Mouse (Mus musculus): ENCODE measurements around the gene Brinp1. TPM values are rescaled to one million over a fixed set of nuclear protein-coding genes. Genes with fewer than 3 reads are reported as not detected.

Gene Brinp1
- total RNA-seq (2014; rRNA removed) = 108 and 116 TPM in 2 replicates
- polyA plus RNA-seq (2015; fragmentation: Nextera tagmentation; extraction: Ambion mirVana) = 76.3 and 80.1 TPM in 2 replicates

GRCm38 (mm10) chr4:68954322-68954901, at the start of gene Brinp1:
Brinp1 (minus strand) TSS chr4:68954397.
- Histone ChIP-seq H3K9ac (replicated peaks; ENCODE audit: low read length, poor library complexity, severe bottlenecking) (peak within 1 kb of the TSS; percentile 80), H3K36me3 (ENCODE audit: insufficient read depth, low read length) (no peaks in the 10 kb centered on the region), H3K4me2 (ENCODE audit: low read depth, low read length, poor library complexity, severe bottlenecking) (peak within 1 kb of the TSS; percentile 70), H3K4me1 (ENCODE audit: insufficient read depth, low read length) (no peaks in the 10 kb centered on the region), H3K4me3 (ENCODE audit: low read depth, low read length) (peak within 1 kb of the TSS; percentile 73), H3K27ac (ENCODE audit: low read depth, low read length) (peak within 1 kb of the TSS; percentile 82), H3K27me3 (ENCODE audit: insufficient read depth, low read length) (no peaks in the 10 kb centered on the region), H3K9me3 (ENCODE audit: low read length) (no peaks in the 10 kb centered on the region)
- ATAC-seq (ENCODE audit: low FRiP score) = peak; percentile 90
- under 1% methylated on average over 32 of the region's 33 CpGs for WGBS
- peak; percentile 27 for TF ChIP-seq CTCF (IDR thresholded peaks at IDR 0.05)
- peak; percentile 91 for DNase-seq (ENCODE audit: low spot score)

- WGBS = 82% methylated on average over 2 of the region's 2 CpGs
Measured at GRCm38 (mm10) chr4:68957265-68957664, 3.1 kb upstream of the Brinp1 start.

GRCm38 (mm10) chr4:68955621-68956020, 1.4 kb upstream of the Brinp1 start:
- peak overlapping the region; percentile 73; the same call in 1 of the 2 replicates for H3K4me3 ChIP-seq (ENCODE audit: low read depth, low read length)
- DNase-seq (ENCODE audit: low spot score) (no peak), ATAC-seq (ENCODE audit: low FRiP score) (no peak)
- H3K36me3 ChIP-seq (ENCODE audit: insufficient read depth, low read length) = no peaks in the 10 kb centered on the region
- H3K27ac ChIP-seq (ENCODE audit: low read depth, low read length) = no peak overlapping the region
- H3K27me3 ChIP-seq (ENCODE audit: insufficient read depth, low read length) = no peaks in the 10 kb centered on the region
- peak overlapping the region; percentile 70 for H3K4me2 ChIP-seq (ENCODE audit: low read depth, low read length, poor library complexity, severe bottlenecking)
- TF ChIP-seq CTCF (IDR thresholded peaks at IDR 0.05) = no peak
- 11% methylated on average over 4 of the region's 4 CpGs for WGBS
- H3K9me3 ChIP-seq (ENCODE audit: low read length) = no peaks in the 10 kb centered on the region
- H3K4me1 ChIP-seq (ENCODE audit: insufficient read depth, low read length) = no peaks in the 10 kb centered on the region
- H3K9ac ChIP-seq (replicated peaks; ENCODE audit: low read length, poor library complexity, severe bottlenecking) = no peak overlapping the region

More at GRCm38 (mm10) chr4:68957265-68957664, 3.1 kb upstream of the Brinp1 start:
- no peak overlapping the region for H3K4me3 ChIP-seq (ENCODE audit: low read depth, low read length)
- ATAC-seq (ENCODE audit: low FRiP score) = no peak
- TF ChIP-seq CTCF (IDR thresholded peaks at IDR 0.05) = no peak
- DNase-seq (ENCODE audit: low spot score) = no peak
- no peak overlapping the region for H3K27ac ChIP-seq (ENCODE audit: low read depth, low read length)
- no peaks in the 10 kb centered on the region for H3K27me3 ChIP-seq (ENCODE audit: insufficient read depth, low read length)
- no peak overlapping the region for H3K9ac ChIP-seq (replicated peaks; ENCODE audit: low read length, poor library complexity, severe bottlenecking)
- H3K4me2 ChIP-seq (ENCODE audit: low read depth, low read length, poor library complexity, severe bottlenecking) = no peak overlapping the region
- H3K36me3 ChIP-seq (ENCODE audit: insufficient read depth, low read length) = no peaks in the 10 kb centered on the region
- H3K9me3 ChIP-seq (ENCODE audit: low read length) = no peaks in the 10 kb centered on the region
- no peaks in the 10 kb centered on the region for H3K4me1 ChIP-seq (ENCODE audit: insufficient read depth, low read length)

- H3K27ac ChIP-seq (ENCODE audit: low read depth, low read length) = peak overlapping the region; percentile 82
- TF ChIP-seq CTCF (IDR thresholded peaks at IDR 0.05) = no peak
- H3K36me3 ChIP-seq (ENCODE audit: insufficient read depth, low read length) = no peaks in the 10 kb centered on the region
- H3K9me3 ChIP-seq (ENCODE audit: low read length) = no peaks in the 10 kb centered on the region
- ATAC-seq (ENCODE audit: low FRiP score) (peak; percentile 38), DNase-seq (ENCODE audit: low spot score) (peak; percentile 60)
- H3K4me3 ChIP-seq (ENCODE audit: low read depth, low read length) = peak overlapping the region; percentile 73
- peak overlapping the region; percentile 70 for H3K4me2 ChIP-seq (ENCODE audit: low read depth, low read length, poor library complexity, severe bottlenecking)
- H3K9ac ChIP-seq (replicated peaks; ENCODE audit: low read length, poor library complexity, severe bottlenecking) = peak overlapping the region; percentile 80
- no peaks in the 10 kb centered on the region for H3K27me3 ChIP-seq (ENCODE audit: insufficient read depth, low read length)
- no peaks in the 10 kb centered on the region for H3K4me1 ChIP-seq (ENCODE audit: insufficient read depth, low read length)
- WGBS = under 1% methylated on average over 40 of the region's 40 CpGs
Measured at GRCm38 (mm10) chr4:68953667-68954321, 403 bp downstream of the Brinp1 start.

GRCm38 (mm10) chr4:68953131-68953551, 1.1 kb downstream of the Brinp1 start:
- ATAC-seq (ENCODE audit: low FRiP score) (0 out of 2 replicates have a peak, but pooled peaks have one; percentile 1), DNase-seq (ENCODE audit: low spot score) (peak; percentile 47)
- H3K9me3 ChIP-seq (ENCODE audit: low read length) = no peaks in the 10 kb centered on the region
- H3K27me3 ChIP-seq (ENCODE audit: insufficient read depth, low read length) = no peaks in the 10 kb centered on the region
- H3K4me1 ChIP-seq (ENCODE audit: insufficient read depth, low read length) = no peaks in the 10 kb centered on the region
- peak overlapping the region; percentile 82; the same call in 1 of the 2 replicates for H3K27ac ChIP-seq (ENCODE audit: low read depth, low read length)
- peak overlapping the region; percentile 73 for H3K4me3 ChIP-seq (ENCODE audit: low read depth, low read length)
- H3K4me2 ChIP-seq (ENCODE audit: low read depth, low read length, poor library complexity, severe bottlenecking) = peak overlapping the region; percentile 70
- whole genome bisulfite sequencing = 5% methylated on average over 8 of the region's 8 CpGs
- no peak for TF ChIP-seq CTCF (IDR thresholded peaks at IDR 0.05)
- peak overlapping the region; percentile 80 for H3K9ac ChIP-seq (replicated peaks; ENCODE audit: low read length, poor library complexity, severe bottlenecking)
- no peaks in the 10 kb centered on the region for H3K36me3 ChIP-seq (ENCODE audit: insufficient read depth, low read length)

GRCm38 (mm10) chr4:68950556-68950955, 3.6 kb downstream of the Brinp1 start:
- Histone ChIP-seq H3K9ac (replicated peaks; ENCODE audit: low read length, poor library complexity, severe bottlenecking) (no peak overlapping the region), H3K4me3 (ENCODE audit: low read depth, low read length) (no peak overlapping the region), H3K9me3 (ENCODE audit: low read length) (no peaks in the 10 kb centered on the region), H3K36me3 (ENCODE audit: insufficient read depth, low read length) (no peaks in the 10 kb centered on the region), H3K4me1 (ENCODE audit: insufficient read depth, low read length) (no peaks in the 10 kb centered on the region), H3K27ac (ENCODE audit: low read depth, low read length) (no peak overlapping the region), H3K4me2 (ENCODE audit: low read depth, low read length, poor library complexity, severe bottlenecking) (peak overlapping the region; percentile 38), H3K27me3 (ENCODE audit: insufficient read depth, low read length) (no peaks in the 10 kb centered on the region)
- WGBS = 0% methylated on average over 2 of the region's 2 CpGs
- DNase-seq (ENCODE audit: low spot score) = peak; percentile 94
- no peak for ATAC-seq (ENCODE audit: low FRiP score)
- peak; percentile 85 for TF ChIP-seq CTCF (IDR thresholded peaks at IDR 0.05)

All from midbrain, postnatal 0 days (tissue).